Mouse (Mus musculus) midbrain, embryonic 15.5 days (tissue): ENCODE data around the gene Ssr3. TPM values are rescaled to one million over a fixed set of nuclear protein-coding genes. Genes with fewer than 3 reads are reported as not detected.

Experiments used
- ATAC-seq: fragments of 200-750 bp; cut with Nextera tagmentation; replicated peaks from 2 replicates; pipeline ENCODE4 v1.8.0; 2017; ENCODE audit warnings: moderate TSS enrichment
- H3K27ac ChIP-seq: fragments of 300-500 bp; sonication (generic); 2 replicates; pipeline ENCODE4 v1.5.1; 2015; ENCODE audit warnings: mild to moderate bottlenecking, inconsistent platforms
- H3K27me3 ChIP-seq: fragments of 300-500 bp; sonication (generic); replicated peaks from 2 replicates; pipeline ENCODE4 v1.6.1; 2015; ENCODE audit warnings: inconsistent platforms
- H3K36me3 ChIP-seq: fragments of 300-500 bp; sonication (generic); replicated peaks from 2 replicates; pipeline ENCODE4 v1.6.1; 2015; ENCODE audit warnings: inconsistent platforms
- H3K4me1 ChIP-seq: fragments of 300-500 bp; sonication (generic); 2 replicates; pipeline ENCODE4 v1.6.1; 2015; ENCODE audit warnings: inconsistent platforms
- H3K4me2 ChIP-seq: fragments of 300-500 bp; sonication (generic); 2 replicates; pipeline ENCODE4 v1.6.1; 2015; ENCODE audit warnings: inconsistent platforms, mild to moderate bottlenecking, moderate library complexity
- H3K4me3 ChIP-seq: fragments of 300-500 bp; sonication (generic); 2 replicates; pipeline ENCODE4 v1.5.1; 2015; ENCODE audit warnings: mild to moderate bottlenecking, inconsistent platforms
- H3K9ac ChIP-seq: fragments of 300-500 bp; sonication (generic); 2 replicates; pipeline ENCODE4 v1.6.1; 2015; ENCODE audit warnings: mild to moderate bottlenecking, inconsistent platforms
- H3K9me3 ChIP-seq: fragments of 300-500 bp; sonication (generic); 2 replicates; pipeline ENCODE4 v1.6.1; 2016; ENCODE audit warnings: inconsistent platforms
- WGBS: fragments of 180-500 bp; shearing (Covaris S2); methylation state at CpG from one replicate; pipeline ENCODE4 v1.1.7; 2015; ENCODE audit warnings: mixed read lengths; 5-methylcytosine and 5-hydroxymethylcytosine counted together
- polyA plus RNA-seq: library from polyadenylated mRNA; unstranded; fragments of >200 nt; fragmentation: Nextera tagmentation; extraction: Ambion mirVana; gene quantifications from 2 replicates; pipeline ENCODE4 v1.2.1, GENCODE M21; 2015

Ssr3 gene
- 153 and 154 TPM in 2 replicates for polyA plus RNA-seq

- Histone ChIP-seq H3K27me3 (no peaks in the 10 kb centered on the region), H3K9ac (peak within 1 kb of the TSS; percentile 97), H3K4me2 (peak within 1 kb of the TSS; percentile 66), H3K4me3 (peak within 1 kb of the TSS; percentile 94), H3K9me3 (no peaks in the 10 kb centered on the region), H3K4me1 (peaks cover 13% of the 10 kb centered on the region), H3K27ac (peak within 1 kb of the TSS; percentile 92), H3K36me3 (peaks cover 4% of the 10 kb centered on the region)
- WGBS, result under 1% methylated on average over 36 of the region's 36 CpGs
- peak; percentile 100 for ATAC-seq
Observed at GRCm38 (mm10) chr3:65392421-65392817, at the start of gene Ssr3. Gene Ssr3 (minus strand): TSS chr3:65392623.

GRCm38 (mm10) chr3:65441586-65442111, 49.2 kb upstream of the Ssr3 start:
- peak; percentile 80 for ATAC-seq
- Histone ChIP-seq H3K4me2 (peak overlapping the region; percentile 20; the same call in 1 of the 2 replicates), H3K9me3 (no peaks in the 10 kb centered on the region), H3K4me1 (peaks cover 15% of the 10 kb centered on the region; the same call in 1 of the 2 replicates), H3K9ac (no peak overlapping the region), H3K36me3 (no peaks in the 10 kb centered on the region), H3K27ac (peak overlapping the region; percentile 65), H3K27me3 (no peaks in the 10 kb centered on the region), H3K4me3 (no peak overlapping the region)
- WGBS, result 30% methylated on average over 8 of the region's 8 CpGs

DNA sequence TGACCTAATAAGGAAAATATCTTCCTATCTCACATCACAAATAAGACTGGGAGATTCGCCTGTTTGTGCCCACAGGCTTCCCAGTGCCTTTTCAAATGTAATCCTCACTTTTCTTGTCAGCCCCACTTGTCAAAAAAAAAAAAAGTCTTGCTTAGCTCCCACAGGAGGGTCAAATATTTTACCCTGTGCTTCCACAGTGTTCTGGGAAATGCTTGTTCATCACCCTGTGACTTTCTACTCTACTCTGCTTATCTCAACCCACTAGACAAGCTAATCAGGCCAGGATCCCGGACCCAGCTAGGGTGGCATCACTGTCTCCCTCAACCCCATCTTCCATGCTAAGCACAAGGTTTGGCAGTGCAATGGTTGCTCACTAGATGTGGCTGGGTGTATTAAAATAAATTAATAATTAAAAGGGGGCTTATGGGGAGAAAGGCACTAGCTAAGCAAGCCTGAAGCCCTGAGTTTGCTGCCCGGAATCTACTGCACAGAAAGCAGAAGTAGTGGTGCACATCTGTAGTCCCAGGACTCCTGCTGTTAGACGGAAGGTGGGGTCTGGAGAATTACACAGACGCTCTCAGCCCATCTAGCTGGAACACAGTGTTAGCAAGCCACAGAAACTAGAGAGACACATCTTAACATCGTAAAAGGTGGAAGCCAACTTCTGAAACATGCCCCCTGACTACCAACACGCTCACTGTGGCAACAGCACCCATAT, 46.2 kb upstream of the Ssr3 start:
- Histone ChIP-seq H3K4me2 (no peak overlapping the region), H3K27me3 (no peaks in the 10 kb centered on the region), H3K9me3 (no peaks in the 10 kb centered on the region), H3K9ac (no peak overlapping the region), H3K4me1 (peaks cover 15% of the 10 kb centered on the region; the same call in 1 of the 2 replicates), H3K36me3 (no peaks in the 10 kb centered on the region), H3K27ac (no peak overlapping the region), H3K4me3 (no peak overlapping the region)
- 86% methylated on average over 7 of the region's 7 CpGs for WGBS
- ATAC-seq, result no peak

DNA sequence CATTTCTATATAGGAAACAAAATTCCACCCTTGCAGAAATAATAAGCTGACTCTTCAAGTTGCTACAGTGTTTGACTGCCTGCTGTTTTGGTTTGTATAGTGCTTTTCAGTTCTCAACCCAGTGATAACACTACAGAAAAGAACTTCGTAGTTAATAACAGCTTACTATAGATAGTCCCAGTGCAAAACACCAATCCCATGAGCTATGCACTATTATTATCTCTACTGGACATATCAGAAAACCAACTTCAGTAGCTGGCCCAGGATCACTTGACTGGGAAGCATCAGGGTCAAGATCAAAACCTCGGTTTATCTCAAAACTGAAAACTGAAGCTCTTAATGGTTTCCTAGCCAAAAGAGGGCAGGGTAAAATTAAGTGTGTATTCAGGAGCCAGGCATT, 43.4 kb upstream of the Ssr3 start:
- no peak overlapping the region for H3K4me2 ChIP-seq
- H3K27ac ChIP-seq, result no peak overlapping the region
- no peaks in the 10 kb centered on the region for H3K36me3 ChIP-seq
- 68% methylated on average over 2 of the region's 2 CpGs for WGBS
- no peaks in the 10 kb centered on the region for H3K9me3 ChIP-seq
- no peak overlapping the region for H3K4me3 ChIP-seq
- no peak for ATAC-seq
- no peak overlapping the region for H3K9ac ChIP-seq
- no peaks in the 10 kb centered on the region for H3K27me3 ChIP-seq
- peaks cover 1% of the 10 kb centered on the region; the same call in 1 of the 2 replicates for H3K4me1 ChIP-seq

DNA sequence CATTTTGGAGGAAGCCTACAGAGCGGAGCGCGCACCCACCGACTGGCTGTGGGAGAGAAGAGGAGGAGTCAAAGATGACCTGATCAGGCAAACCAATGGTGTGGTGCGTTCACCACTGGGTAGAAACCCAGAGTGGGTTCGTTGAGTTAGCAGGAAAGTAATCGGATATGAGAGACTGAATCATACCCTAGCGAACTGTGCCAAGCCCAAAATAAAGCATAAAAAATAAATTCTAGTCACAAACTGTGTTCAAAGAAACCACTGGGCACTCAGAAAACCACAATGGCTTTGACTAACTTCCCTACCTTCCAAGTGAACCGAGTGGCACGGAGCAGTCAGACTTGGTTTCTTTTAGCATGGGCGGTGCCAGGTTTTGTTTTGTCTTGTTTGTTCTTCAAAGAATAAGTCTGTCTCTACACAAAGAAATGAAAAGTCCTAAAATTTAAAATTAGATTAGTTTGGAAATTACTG, 42.7 kb upstream of the Ssr3 start:
- no peaks in the 10 kb centered on the region for H3K36me3 ChIP-seq
- H3K4me3 ChIP-seq, result no peak overlapping the region
- ATAC-seq, result no peak
- no peaks in the 10 kb centered on the region for H3K4me1 ChIP-seq
- H3K27ac ChIP-seq, result no peak overlapping the region
- no peaks in the 10 kb centered on the region for H3K9me3 ChIP-seq
- no peak overlapping the region for H3K9ac ChIP-seq
- no peak overlapping the region for H3K4me2 ChIP-seq
- H3K27me3 ChIP-seq, result no peaks in the 10 kb centered on the region
- WGBS, result 82% methylated on average over 11 of the region's 11 CpGs

- ATAC-seq, result no peak
- WGBS, result 95% methylated on average over 5 of the region's 5 CpGs
- Histone ChIP-seq H3K36me3 (no peaks in the 10 kb centered on the region), H3K4me1 (no peaks in the 10 kb centered on the region), H3K4me2 (no peak overlapping the region), H3K9ac (no peak overlapping the region), H3K9me3 (no peaks in the 10 kb centered on the region), H3K27me3 (no peaks in the 10 kb centered on the region), H3K4me3 (no peak overlapping the region), H3K27ac (no peak overlapping the region)
Observed at GRCm38 (mm10) chr3:65432236-65432635, 39.8 kb upstream of the Ssr3 start.

- Histone ChIP-seq H3K4me1 (no peaks in the 10 kb centered on the region), H3K27me3 (no peaks in the 10 kb centered on the region), H3K27ac (no peak overlapping the region), H3K9ac (no peak overlapping the region), H3K9me3 (no peaks in the 10 kb centered on the region), H3K36me3 (no peaks in the 10 kb centered on the region), H3K4me2 (no peak overlapping the region), H3K4me3 (no peak overlapping the region)
- ATAC-seq, result no peak
- WGBS, result 91% methylated on average over 3 of the region's 3 CpGs
Observed at GRCm38 (mm10) chr3:65419706-65420105, 27.3 kb upstream of the Ssr3 start.

DNA sequence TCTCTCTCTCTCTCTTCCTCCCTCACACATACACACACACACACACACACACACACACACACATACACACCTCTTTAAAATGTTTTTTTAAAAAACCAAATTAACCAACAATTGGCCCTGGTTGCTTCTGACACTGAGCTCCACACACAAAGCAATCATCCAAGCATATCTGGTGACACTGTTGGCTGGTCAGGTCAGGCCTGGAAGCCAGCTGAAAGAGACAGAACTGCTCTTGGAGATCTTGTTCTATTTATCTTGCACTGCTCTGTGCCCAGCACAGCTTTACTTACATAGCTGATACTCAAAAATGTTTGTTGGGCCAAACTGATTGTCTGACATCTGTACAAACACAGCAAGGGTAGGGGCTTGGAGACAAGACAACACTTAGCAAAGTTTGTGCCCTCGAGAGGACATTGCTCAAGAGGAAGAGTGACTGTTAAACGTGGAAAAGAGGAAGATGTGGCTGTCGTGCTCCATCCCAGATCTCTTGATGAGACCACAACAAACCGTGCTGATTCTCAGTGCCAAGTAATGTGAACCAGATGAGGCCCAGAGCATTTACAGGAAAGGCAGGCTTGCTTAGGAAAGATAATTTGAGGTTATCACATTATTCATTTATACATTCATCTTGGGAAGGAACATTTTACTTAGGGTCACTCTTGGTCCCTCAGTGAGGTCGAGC, 25.6 kb upstream of the Ssr3 start:
- no peaks in the 10 kb centered on the region for H3K4me1 ChIP-seq
- H3K27me3 ChIP-seq, result no peaks in the 10 kb centered on the region
- H3K9ac ChIP-seq, result no peak overlapping the region
- no peak overlapping the region for H3K4me3 ChIP-seq
- no peaks in the 10 kb centered on the region for H3K9me3 ChIP-seq
- H3K36me3 ChIP-seq, result no peaks in the 10 kb centered on the region
- H3K4me2 ChIP-seq, result no peak overlapping the region
- ATAC-seq, result no peak
- WGBS, result 75% methylated on average over 5 of the region's 5 CpGs
- no peak overlapping the region for H3K27ac ChIP-seq

DNA sequence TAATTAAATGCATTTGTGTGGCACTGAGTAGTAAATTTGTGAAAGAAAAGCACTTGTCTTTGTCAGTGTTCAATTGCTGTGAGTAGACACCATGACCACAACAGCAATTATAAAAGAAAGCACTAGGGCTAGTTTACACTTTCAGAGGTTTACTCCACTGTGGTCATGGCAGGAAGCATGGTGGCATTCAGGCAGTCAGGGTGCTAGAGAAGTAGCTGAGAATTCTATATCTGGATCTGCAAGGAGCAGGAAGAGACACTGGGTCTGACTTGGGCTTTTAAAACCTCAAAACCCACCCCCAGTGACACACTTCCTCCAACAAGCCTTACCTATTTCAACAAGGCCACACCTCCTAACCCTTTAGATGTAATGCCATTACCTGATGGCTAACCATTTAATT, 24.1 kb upstream of the Ssr3 start:
- Histone ChIP-seq H3K9ac (no peak overlapping the region), H3K27me3 (no peaks in the 10 kb centered on the region), H3K36me3 (no peaks in the 10 kb centered on the region), H3K9me3 (no peaks in the 10 kb centered on the region), H3K27ac (no peak overlapping the region), H3K4me1 (no peaks in the 10 kb centered on the region), H3K4me3 (no peak overlapping the region), H3K4me2 (no peak overlapping the region)
- ATAC-seq, result no peak

DNA sequence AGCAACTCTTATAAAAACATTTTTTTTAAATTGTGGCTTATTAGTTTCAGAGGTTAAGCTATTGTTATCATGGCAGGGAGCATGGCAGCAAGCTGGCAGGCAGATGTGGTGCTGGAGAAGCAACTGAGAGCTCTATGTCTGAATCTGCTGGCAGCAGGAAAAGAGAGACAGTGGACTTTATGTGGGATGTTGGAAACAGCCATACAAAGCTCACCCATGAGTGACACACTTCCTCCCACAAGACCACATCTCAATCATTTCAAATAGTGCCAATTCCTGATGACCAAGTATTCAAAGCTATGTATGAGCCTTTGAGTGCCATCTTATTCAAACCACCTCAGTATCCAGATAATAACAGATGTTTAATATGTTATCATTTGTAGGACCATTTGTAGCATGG, 15.5 kb upstream of the Ssr3 start:
- ATAC-seq, result no peak
- Histone ChIP-seq H3K36me3 (no peaks in the 10 kb centered on the region), H3K4me3 (no peak overlapping the region), H3K4me1 (no peaks in the 10 kb centered on the region), H3K27ac (no peak overlapping the region), H3K4me2 (no peak overlapping the region), H3K27me3 (no peaks in the 10 kb centered on the region), H3K9me3 (no peaks in the 10 kb centered on the region), H3K9ac (no peak overlapping the region)

- no peaks in the 10 kb centered on the region for H3K9me3 ChIP-seq
- ATAC-seq, result no peak
- H3K4me2 ChIP-seq, result no peak overlapping the region
- no peak overlapping the region for H3K9ac ChIP-seq
- H3K4me3 ChIP-seq, result no peak overlapping the region
- no peaks in the 10 kb centered on the region for H3K4me1 ChIP-seq
- no peaks in the 10 kb centered on the region for H3K27me3 ChIP-seq
- H3K27ac ChIP-seq, result no peak overlapping the region
- no peaks in the 10 kb centered on the region for H3K36me3 ChIP-seq
- 82% methylated on average over 4 of the region's 4 CpGs for WGBS
Observed at GRCm38 (mm10) chr3:65405781-65406180, 13.4 kb upstream of the Ssr3 start.

DNA sequence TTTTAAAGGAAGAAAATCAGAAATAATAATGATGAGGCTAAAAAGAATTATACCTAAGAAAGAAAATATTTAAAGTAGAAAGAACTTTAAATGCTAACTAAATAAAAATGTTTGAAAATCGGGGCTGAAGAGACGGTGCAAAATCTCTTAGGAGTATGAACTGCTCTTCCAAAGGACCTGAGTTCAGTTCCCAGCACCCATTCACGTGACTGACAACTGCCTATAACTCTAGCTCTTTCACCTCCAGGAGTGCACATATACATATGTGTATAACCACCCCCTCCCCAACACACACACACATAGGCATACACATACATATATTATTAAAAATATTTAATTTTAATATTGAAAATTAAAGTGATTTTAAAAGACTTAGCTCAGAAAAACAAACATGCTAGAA, 5.1 kb upstream of the Ssr3 start:
- 92% methylated on average over 3 of the region's 3 CpGs for WGBS
- Histone ChIP-seq H3K36me3 (no peaks in the 10 kb centered on the region), H3K4me2 (no peak overlapping the region), H3K4me3 (no peak overlapping the region), H3K4me1 (no peaks in the 10 kb centered on the region; the same call in 1 of the 2 replicates), H3K27ac (no peak overlapping the region), H3K27me3 (no peaks in the 10 kb centered on the region), H3K9me3 (no peaks in the 10 kb centered on the region), H3K9ac (no peak overlapping the region)
- ATAC-seq, result no peak
